Mouse (Mus musculus) retina, postnatal 7 days (tissue): ENCODE results near the gene Tril.
A peak's percentile ranks its signal among the peaks of the same experiment; 100 is the strongest.

Experiments
- DNase-seq: peaks from one replicate; pipeline ENCODE4 v3.0.0-alpha.2; 2012; ENCODE audit warnings: low read depth, low spot score

Tril gene

DNA sequence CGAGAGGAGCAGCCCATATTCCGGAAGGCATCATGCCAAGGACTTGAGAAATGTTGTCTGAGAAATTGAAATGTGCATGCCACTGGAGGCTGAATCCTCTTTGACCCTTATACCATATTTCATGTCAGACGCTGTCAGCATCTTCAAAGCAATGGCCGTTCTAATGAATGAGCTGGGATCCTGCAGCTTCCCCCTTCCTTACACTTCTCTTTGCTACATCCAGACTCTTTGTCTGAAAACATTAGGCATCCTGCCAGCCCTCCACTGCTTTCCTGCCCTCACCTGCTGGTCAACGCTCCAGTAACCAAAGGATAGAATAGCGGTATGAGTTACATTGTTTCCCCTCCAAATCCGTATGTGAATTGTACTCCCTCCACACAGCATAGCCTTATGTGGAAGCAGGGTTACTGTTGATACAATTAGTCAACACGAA lies 14.0 kb downstream of the Tril start:
- no peak for DNase-seq

DNA sequence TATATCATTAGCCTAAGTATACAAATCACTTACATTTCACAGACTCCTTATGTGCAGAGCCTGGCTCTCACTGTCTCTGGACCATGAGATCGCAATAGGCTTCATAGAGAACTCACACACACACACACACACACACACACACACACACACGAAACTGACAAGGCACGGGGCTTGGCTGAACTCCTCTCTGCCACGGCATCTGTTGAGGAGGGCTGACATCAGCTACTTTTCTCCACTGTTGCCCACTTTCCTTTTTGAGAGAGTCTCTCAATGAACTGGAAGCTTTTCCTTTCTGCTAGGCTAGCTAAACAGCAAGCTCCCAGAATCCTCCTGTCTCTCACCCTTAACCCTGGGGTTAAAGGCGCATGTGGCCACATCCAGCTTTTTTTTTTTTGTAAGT lies 14.6 kb downstream of the Tril start:
- DNase-seq: no peak

DNA sequence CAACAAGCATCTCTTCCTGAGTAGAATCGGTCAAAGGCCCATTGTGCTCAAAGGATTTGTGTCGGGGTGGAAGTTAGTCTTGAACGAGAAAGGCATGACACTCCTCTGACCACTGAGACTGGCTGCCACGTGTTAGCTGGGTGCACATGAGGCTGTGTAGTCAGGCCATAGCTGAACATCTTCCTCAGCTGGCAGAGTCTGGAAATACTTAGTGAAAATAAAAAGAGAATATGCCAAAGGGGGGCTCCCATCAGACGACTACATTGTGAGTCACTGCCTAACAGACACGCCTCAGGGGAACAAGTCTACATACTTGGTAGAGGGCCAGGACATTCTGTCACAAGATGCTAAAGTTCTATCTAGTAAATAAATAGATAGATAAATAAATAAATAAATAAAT lies 16.5 kb downstream of the Tril start:
- no peak for DNase-seq

DNA sequence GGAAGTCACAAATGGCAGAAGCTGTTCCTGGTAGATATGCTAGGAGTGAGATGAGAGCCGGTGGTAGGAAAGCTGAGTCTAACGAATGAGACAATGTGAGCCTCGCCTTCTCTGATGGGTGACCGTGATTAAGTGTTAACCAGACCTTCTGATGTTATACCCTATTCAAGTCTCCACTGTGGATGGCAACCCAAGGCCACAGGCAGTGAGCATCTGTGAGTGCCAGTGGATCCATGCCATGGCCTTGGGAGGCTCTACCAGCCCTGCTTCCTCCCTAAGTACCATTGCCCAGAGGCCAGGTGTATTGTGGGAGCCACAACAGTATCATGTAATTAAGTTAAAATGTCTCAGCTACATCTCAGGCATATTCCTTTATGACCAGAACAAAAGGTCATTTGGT lies 17.1 kb downstream of the Tril start:
- no peak for DNase-seq

DNA sequence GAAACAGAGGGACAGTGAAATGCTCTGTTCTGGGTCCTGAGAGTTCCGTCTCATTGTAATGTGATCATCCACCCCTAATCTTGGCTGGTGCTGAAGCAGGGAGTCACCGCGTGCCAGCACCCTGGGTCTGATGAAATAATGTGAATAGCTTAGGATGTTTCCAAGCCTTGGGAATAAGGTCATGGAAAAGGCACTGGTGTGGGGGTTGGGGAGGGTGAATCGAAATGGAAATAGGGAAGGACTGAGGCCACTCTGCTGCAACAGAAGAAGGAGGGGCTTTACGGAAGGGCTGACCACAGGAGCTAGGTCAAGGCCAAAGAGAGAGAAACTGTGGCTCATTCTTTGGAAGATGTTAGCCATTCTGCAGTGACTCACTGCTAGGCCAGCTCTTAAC lies 18.7 kb downstream of the Tril start:
- no peak for DNase-seq

DNA sequence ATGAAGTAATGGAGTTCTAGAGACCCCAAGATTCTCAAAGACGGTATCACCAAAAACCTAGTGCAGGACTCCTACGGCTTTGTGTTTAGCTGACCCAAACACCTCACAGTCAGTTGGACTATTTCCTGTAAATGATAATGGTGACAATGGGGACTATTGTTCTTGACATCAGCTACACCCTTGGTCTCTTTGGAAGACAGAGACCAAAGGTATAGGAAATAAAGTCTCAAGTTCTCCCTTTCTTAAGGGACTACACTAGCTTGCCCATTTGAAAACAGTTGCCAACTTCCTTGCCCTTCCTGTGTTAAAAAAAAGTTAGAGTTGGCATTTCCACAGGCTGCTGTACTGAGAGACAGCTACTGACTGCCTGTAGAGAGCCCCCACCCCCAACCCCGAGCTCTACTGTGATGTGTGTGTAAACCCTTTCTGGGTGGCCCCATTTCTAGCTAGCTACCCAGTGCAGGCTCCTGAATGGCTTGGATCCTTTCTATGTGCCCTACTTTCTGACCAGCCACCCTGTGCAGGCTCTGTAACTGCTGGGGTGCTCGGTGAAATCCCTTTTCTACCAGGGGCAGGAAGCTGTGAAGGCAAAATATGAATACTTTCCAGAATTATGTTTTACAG lies 19.2 kb downstream of the Tril start:
- no peak for DNase-seq

DNA sequence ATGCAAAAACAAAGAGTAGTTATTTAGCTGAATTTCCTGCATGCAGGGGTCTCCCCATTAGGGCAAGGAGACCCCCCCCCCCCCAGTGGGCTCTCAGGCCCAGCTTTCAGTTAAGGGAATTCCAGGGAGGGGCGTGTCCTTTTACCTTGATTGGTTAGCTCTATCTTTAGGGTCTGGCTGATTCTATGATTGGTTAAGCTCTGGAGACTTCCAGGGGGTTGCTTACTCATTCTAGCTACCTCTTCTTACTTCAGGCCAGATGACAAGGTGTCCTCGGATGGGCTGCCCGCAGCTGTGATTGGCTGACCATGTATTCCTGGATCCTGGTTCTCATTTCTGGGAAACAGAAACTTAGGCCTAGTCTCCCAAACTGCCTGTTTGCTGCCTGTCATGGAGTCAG lies 21.8 kb downstream of the Tril start:
- no peak for DNase-seq

DNA sequence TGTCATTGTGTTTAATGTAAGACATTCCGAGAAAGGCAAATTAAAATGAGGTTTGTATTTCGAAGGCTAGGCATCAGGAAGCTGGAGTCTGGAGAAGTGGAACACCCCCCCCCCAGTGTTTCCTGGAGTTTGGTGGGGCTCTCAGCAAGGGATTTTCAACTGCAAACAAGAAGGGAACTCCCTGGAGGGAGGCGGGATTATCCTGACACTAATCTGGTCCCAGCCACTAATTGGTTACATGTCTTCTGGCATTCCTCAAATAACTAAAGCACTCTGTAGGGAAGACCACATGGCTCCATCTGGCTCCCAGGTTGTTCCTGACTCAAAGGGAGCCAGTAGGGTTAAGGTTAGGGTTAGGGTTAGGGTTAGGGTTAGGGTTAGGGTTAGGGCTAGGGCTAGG lies 23.8 kb downstream of the Tril start:
- no peak for DNase-seq

DNA sequence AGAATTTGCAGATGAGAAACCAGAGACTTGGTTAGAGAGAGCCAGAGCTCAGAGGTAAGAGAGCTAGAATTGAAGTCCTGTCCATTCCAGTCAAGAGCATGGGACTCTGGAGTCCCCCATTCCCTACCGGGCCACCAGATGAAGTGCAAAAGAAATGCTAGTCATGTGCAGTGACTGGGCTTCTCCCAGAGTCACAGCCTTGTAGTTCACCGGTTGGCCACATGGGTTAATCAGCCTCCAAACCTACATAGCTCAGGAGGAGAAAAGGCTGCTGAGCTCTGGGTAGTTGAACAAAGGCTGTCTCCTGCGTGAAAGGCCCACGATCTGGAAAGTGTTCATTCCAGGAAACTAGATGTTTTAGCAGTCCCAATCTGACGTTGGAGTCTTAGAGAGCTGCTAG lies 24.8 kb downstream of the Tril start:
- no peak for DNase-seq

DNA sequence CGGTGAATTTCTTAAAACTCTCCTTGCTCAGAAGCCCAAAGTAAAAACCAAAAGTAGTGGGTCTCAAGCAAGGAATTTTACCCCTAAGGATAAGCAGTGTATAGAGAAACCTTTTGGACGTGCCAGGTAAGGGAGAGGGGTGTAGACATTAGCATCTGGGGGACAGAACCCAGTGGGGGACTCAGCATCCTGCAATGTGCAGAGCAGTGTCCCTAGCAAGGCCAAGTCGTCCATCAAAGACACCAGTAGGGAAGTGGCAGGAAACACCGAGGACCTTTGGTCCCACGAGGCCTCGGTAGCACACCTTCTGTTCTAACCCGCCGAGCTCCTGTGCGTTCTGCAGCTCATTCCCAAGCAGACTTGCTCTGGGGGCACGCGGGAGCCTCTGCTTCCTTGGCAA lies 25.6 kb downstream of the Tril start:
- DNase-seq: no peak

DNA sequence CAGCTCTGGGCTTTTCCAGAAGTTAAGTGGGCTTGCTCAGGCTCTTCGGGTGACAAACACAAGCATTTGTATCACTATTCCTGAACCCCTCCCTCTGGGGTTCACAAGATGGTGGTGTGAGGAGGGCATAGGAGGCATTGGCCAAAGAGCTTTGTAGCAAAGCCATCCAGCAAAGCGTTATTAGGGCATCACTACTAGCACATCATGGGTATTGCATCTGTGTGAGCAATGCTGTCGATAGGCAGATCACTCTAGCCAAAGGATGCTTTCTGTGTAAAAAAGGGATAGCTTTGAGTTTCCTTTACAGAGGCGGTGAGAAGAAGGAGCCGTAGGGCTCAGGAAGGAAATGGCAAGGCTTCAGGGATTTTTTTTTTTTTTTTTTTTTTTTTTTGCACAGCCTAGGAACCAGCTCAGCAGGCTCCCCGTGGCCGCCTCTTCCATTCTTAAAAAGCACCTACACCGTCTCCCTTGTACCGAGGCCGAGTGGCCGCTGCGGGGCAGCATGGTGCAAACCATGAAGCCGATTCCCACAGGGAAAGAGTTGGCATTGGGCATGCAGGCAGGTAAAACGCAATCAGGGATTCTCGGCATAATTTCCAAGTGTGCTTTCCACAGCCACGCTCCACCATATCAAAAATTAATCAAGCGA lies 26.2 kb downstream of the Tril start:
- no peak for DNase-seq

DNA sequence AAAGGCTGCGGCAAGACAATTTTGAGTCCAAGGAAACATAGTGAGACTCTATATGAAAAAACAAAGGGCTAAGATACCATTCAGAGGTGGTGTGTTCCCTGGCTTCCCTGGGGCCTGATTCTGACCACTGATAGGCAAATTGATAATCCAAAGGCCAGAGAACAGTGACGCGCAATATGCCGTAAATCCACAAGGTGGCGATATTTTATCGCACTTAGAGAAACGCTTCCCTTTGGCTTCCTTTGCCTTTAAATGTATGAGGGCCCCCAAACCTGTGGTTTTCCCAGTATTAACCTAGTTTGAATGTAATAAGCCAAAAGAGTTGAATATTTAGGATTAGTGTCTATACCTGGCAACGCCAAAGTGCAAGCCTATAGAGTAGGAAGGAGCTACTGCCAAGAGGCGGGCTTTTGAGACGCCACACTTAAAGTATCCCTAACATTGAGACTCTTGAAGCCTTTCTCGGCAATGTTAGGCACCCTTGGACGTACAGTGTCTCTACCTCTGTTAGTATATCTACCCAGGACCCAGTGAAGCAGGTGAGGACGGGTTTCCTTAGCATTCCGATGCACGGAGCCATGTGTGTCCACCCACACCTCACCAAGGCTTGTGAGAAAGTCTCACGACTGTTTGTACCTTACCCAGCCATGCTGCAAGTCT lies 37.6 kb downstream of the Tril start:
- peak; percentile 55 for DNase-seq

DNA sequence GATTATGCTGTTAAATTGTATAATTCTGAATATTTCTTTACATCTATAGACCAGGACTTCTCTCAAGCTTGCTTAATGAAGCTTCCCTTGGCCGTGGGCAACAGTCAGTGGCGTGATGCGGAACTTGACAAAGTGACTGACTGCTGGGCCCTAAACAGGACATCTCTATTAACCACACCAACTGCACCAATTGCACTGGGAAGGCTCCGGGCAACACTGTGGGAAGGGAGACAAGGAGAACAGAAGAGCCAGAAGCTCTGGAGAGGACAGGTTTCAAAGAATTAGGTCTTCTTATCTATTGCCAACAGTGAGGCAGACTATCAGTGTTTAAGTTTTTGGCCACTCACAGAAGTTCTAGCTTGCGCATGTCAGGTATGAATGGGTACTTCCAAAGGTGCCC lies 38.4 kb downstream of the Tril start:
- no peak for DNase-seq

DNA sequence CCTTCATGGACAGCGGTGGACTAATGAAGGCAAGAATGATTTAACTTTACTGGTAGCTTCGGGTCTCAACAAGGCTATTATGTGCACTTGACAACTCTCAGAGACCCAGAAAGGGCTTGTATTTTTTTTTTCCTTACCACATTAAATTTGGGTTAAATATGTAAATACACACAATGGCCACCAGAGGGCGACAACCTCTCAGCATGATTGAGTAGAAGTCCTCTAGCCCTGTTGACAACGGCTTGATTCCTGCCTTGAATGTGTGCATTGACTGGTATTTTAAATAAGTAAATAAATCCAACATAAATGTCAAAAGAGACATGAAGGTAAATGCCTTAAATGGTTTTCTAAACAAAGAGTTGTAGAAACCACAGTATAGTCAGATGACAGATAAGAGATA lies 39.5 kb downstream of the Tril start:
- peak; percentile 56 for DNase-seq

DNA sequence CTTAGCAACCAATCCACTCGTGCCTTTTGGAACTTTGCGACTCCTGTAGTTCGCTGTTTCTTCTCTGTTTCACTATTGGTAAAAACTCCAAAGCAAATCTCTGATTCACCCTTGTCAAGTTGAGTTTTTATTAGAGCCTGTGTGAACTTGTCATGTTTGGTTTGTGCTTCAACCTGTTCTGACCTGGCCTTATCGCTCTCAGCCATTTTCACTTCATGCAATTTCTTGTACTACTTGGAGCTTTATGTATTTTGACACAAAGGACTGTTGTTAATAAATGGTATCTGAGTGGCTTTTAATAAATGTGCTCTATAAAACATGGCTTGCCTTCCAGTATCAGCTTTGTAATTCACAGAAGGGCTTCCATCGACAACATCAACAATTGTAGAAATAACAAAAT lies 40.6 kb downstream of the Tril start:
- no peak for DNase-seq

DNA sequence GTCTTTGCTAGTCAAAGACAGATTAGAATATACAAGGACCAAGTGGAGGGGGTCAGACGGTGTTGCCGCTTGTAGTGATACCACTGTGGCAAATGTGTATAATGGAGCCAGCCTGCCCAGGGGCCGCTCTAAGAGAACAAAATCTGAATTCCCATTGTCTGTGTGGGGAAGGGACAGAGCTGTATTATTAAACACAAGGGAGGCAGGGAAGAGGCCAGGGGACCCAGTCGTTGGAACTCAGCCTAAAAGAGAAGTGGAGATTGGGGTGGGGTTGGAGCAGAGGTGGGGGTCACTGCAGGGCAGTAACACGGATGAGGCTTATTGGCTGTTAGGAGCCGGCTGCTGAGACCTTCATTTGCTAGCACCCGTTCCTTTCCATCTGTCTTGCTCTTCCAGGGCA lies 41.1 kb downstream of the Tril start:
- DNase-seq: no peak

DNA sequence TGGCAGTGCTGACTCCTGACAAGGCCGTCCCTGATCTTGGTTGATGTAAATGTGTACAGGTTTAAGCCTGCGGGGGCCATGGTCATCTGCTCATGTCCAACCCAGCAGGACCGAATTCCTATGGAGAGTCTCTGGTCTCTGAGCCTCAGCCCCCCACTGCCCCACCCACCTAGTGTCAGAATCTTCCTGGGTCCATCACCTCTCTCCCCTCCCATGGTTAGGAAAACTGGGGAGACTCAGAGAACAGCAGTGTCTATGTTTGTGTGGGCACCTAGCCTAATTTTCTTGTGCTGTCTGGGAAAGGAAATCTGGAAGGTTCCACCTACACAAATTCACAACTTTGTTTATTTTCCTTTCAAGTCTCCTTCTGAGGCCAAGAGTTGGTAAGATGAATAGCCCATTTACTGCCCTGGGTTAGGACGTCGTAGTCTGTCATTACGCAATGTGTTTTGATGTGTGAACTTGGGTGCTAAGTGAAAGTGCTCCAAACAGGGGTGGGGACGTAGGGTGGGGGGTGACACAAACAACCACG lies 42.1 kb downstream of the Tril start:
- DNase-seq: no peak

DNA sequence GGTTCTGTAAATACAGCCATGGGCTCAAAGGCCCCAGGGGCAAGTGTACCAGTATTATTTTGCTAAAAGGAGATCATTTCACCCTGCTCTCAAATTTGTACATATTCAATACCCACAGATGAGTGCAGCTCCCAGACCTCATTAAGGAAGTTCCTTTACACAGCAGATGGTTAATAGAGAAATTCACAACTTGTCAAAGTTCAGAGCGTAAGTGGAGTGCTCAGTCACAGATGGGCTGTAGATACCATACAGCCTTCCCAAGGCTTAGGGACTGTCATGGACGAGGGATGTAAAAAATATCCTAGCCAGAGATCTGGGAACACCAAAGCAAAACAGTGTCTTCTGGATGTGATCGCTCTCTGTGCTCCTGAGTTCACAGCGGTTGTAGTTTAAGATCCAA lies 52.4 kb downstream of the Tril start:
- no peak for DNase-seq

DNA sequence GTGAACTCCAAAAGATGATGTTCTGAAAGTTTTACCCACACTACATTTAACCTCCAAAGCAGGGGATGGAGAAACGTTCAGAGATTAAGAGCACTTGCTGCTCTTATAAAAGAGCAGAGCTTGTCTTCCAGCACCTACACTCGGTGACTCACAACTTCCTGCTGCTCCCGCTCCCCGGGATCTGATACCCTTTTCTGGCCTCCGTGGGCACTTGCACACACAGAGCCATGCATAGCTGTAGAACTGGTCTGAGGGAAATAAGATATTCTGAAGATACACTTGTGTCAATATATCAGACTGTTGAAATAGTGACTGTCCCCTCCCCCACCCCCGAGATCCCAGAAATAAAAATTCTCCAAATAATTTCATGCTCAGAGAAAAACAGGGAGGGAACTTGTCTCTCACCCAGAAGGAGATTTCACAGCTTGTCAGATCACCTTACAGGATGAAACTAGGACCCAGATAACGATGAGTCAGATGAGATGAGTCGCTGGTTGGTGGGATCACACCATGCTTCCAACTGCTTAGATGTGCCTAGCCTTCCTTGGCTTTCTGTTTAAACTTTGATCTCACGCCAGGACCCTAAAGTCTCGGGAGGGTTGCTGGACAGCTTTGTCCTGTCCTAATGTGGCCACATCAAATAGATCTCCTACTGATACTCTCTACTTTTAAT lies 54.3 kb downstream of the Tril start:
- DNase-seq: no peak

DNA sequence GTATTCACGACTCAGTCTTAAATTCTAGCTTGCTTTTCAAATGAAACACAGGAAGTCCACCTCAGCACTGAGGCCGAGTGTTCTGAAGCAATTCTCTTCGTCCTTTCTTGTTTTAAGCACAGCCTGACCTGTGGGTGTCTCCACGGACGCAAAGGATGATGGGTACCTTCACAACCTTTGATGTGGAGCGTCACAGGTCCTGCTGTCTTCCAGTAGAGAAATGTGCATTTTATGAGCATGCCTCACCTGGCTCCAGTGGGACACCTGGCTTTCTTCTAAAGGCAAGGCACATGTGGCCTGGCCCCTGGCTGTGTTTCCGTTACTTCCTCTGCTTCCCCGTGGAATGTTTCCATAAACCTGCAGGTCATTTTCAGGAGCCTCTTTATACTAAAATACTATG lies 54.9 kb downstream of the Tril start:
- DNase-seq: no peak
